15 mouse cellular contexts compared by ENCODE assay signal in genomic region chr19:36701366-36701765, GRCm38 (mm10). TPM values are rescaled to one million over a fixed set of nuclear protein-coding genes. Genes with fewer than 3 reads are reported as not detected.
DNase-seq lines count a peak whose midpoint lies in the region; ATAC-seq and TF ChIP-seq lines count a peak whose summit lies in the region.
"Had no signal": no experiment of that assay in that cellular context is flagged by ENCODE, and none has a peak within 500 bp of the region (broad histone marks: within the 10 kb centered on the region; RNA-seq: fewer than 3 reads in every experiment).

No protein-coding gene starts in this region.

- DNase-seq in embryonic facial prominence, embryonic 10.5 days (ENCODE audit: low spot score) = no peak
- no peak for DNase-seq in heart, postnatal 0 days (ENCODE audit: low spot score)
- DNase-seq in heart, postnatal 25 days (ENCODE audit: low spot score) = no peak
- no peak for DNase-seq in lung, postnatal 0 days (ENCODE audit: low spot score)
- DNase-seq in lung, adult 18-20 months = no peak
- DNase-seq in liver, embryonic 11.5 days (ENCODE audit: low spot score) = no peak
- DNase-seq: cerebellum, postnatal 14 days; kidney, postnatal 10 days; layer of hippocampus, postnatal 36 days; liver had no signal

- no peaks in the 10 kb centered on the region for H3K9me3 ChIP-seq in embryonic facial prominence, embryonic 13.5 days
- H3K9me3 ChIP-seq in embryonic facial prominence, embryonic 10.5 days = no peaks in the 10 kb centered on the region
- H3K9me3 ChIP-seq in heart, postnatal 0 days (replicated peaks; ENCODE audit: control insufficient read depth, low read length) = 0 out of 2 replicates have a peak, but pooled peaks cover 8% of the 10 kb centered on the region
- no peaks in the 10 kb centered on the region; the same call in 1 of the 2 replicates for H3K9me3 ChIP-seq in lung, postnatal 0 days (ENCODE audit: low read length)
- 0 out of 2 replicates have a peak, but pooled peaks cover 4% of the 10 kb centered on the region for H3K9me3 ChIP-seq in stomach, embryonic 15.5 days
- no peaks in the 10 kb centered on the region for H3K9me3 ChIP-seq in liver, embryonic 11.5 days (ENCODE audit: control insufficient read depth, low read length)

- intact Hi-C loops in heart, postnatal 25 days (cut with DNase I) = no loop called here

- 44% methylated on average over 3 of the region's 3 CpGs for WGBS in embryonic facial prominence, embryonic 13.5 days
- WGBS in embryonic facial prominence, embryonic 10.5 days = 82% methylated on average over 3 of the region's 3 CpGs
- WGBS in heart, postnatal 0 days = 67% methylated on average over 3 of the region's 3 CpGs
- WGBS in lung, postnatal 0 days = 48% methylated on average over 3 of the region's 3 CpGs
- WGBS in stomach, embryonic 15.5 days = 48% methylated on average over 3 of the region's 3 CpGs
- WGBS in liver, embryonic 11.5 days = 59% methylated on average over 3 of the region's 3 CpGs

- H3K4me2 ChIP-seq in embryonic facial prominence, embryonic 13.5 days = 0 out of 2 replicates have a peak overlapping the region, but pooled peaks have one; percentile 14
- no peak overlapping the region for H3K4me2 ChIP-seq in heart, postnatal 0 days (ENCODE audit: low read depth, low read length)
- no peak overlapping the region for H3K4me2 ChIP-seq in lung, postnatal 0 days (replicated peaks; ENCODE audit: low read depth, low read length)
- H3K4me2 ChIP-seq in stomach, embryonic 15.5 days = no peak overlapping the region
- no peak overlapping the region for H3K4me2 ChIP-seq in liver, embryonic 11.5 days
- H3K4me2 ChIP-seq: hindbrain, embryonic 14.5 days had no signal

- no peak overlapping the region for H3K4me3 ChIP-seq in embryonic facial prominence, embryonic 13.5 days
- H3K4me3 ChIP-seq in embryonic facial prominence, embryonic 10.5 days = no peak overlapping the region
- H3K4me3 ChIP-seq in heart, postnatal 0 days (ENCODE audit: low read depth, low read length) = no peak overlapping the region
- H3K4me3 ChIP-seq in lung, postnatal 0 days (ENCODE audit: low read depth, low read length) = no peak overlapping the region
- H3K4me3 ChIP-seq in stomach, embryonic 15.5 days (replicated peaks) = no peak overlapping the region
- no peak overlapping the region for H3K4me3 ChIP-seq in liver, embryonic 11.5 days (ENCODE audit: low read depth, low read length)
- H3K4me3 ChIP-seq: erythroblast, embryonic 14.5 days had no signal

- no peak for TF ChIP-seq CTCF in heart, postnatal 0 days (IDR thresholded peaks at IDR 0.05; ENCODE audit: low read depth)
- no peak for TF ChIP-seq CTCF in lung, postnatal 0 days (IDR thresholded peaks at IDR 0.05)

- H3K9ac ChIP-seq in embryonic facial prominence, embryonic 13.5 days = no peak overlapping the region
- 0 out of 2 replicates have a peak overlapping the region, but pooled peaks have one; percentile 11 for H3K9ac ChIP-seq in heart, postnatal 0 days (replicated peaks; ENCODE audit: low read depth, low read length)
- no peak overlapping the region for H3K9ac ChIP-seq in lung, postnatal 0 days (replicated peaks; ENCODE audit: low read depth)
- no peak overlapping the region for H3K9ac ChIP-seq in stomach, embryonic 15.5 days
- H3K9ac ChIP-seq in liver, embryonic 11.5 days (ENCODE audit: low read depth, low read length) = no peak overlapping the region
- H3K9ac ChIP-seq: hindbrain, embryonic 14.5 days had no signal

- H3K27ac ChIP-seq in embryonic facial prominence, embryonic 13.5 days = peak overlapping the region; percentile 71
- H3K27ac ChIP-seq in embryonic facial prominence, embryonic 10.5 days (replicated peaks) = no peak overlapping the region
- H3K27ac ChIP-seq in heart, postnatal 0 days (ENCODE audit: low read depth) = peak overlapping the region; percentile 65; the same call in 1 of the 2 replicates
- peak overlapping the region; percentile 66 for H3K27ac ChIP-seq in lung, postnatal 0 days (ENCODE audit: low read length)
- H3K27ac ChIP-seq in stomach, embryonic 15.5 days = peak overlapping the region; percentile 74
- no peak overlapping the region for H3K27ac ChIP-seq in liver, embryonic 11.5 days (ENCODE audit: low read depth, low read length)
- H3K27ac ChIP-seq: hindbrain, embryonic 14.5 days had no signal

- H3K27me3 ChIP-seq in embryonic facial prominence, embryonic 13.5 days = no peaks in the 10 kb centered on the region
- H3K27me3 ChIP-seq in embryonic facial prominence, embryonic 10.5 days (replicated peaks; ENCODE audit: low read depth, poor library complexity, severe bottlenecking) = no peaks in the 10 kb centered on the region
- no peaks in the 10 kb centered on the region for H3K27me3 ChIP-seq in heart, postnatal 0 days (ENCODE audit: control insufficient read depth, insufficient read depth, low read length)
- no peaks in the 10 kb centered on the region for H3K27me3 ChIP-seq in lung, postnatal 0 days (replicated peaks; ENCODE audit: insufficient read depth, low read length)
- H3K27me3 ChIP-seq in stomach, embryonic 15.5 days (replicated peaks) = no peaks in the 10 kb centered on the region
- no peaks in the 10 kb centered on the region for H3K27me3 ChIP-seq in liver, embryonic 11.5 days (replicated peaks; ENCODE audit: control insufficient read depth, insufficient read depth, low read length)

- H3K4me1 ChIP-seq in embryonic facial prominence, embryonic 13.5 days = peaks cover 40% of the 10 kb centered on the region
- H3K4me1 ChIP-seq in embryonic facial prominence, embryonic 10.5 days = peaks cover 28% of the 10 kb centered on the region
- H3K4me1 ChIP-seq in heart, postnatal 0 days (ENCODE audit: control insufficient read depth, insufficient read depth) = peaks cover 49% of the 10 kb centered on the region
- peaks cover 25% of the 10 kb centered on the region; the same call in 1 of the 2 replicates for H3K4me1 ChIP-seq in lung, postnatal 0 days (ENCODE audit: insufficient read depth, low read depth, low read length)
- peaks cover 31% of the 10 kb centered on the region for H3K4me1 ChIP-seq in stomach, embryonic 15.5 days
- 0 out of 2 replicates have a peak, but pooled peaks cover 3% of the 10 kb centered on the region for H3K4me1 ChIP-seq in liver, embryonic 11.5 days (replicated peaks; ENCODE audit: control insufficient read depth, insufficient read depth, low read length)

- H3K36me3 ChIP-seq in embryonic facial prominence, embryonic 13.5 days = no peaks in the 10 kb centered on the region
- no peaks in the 10 kb centered on the region for H3K36me3 ChIP-seq in embryonic facial prominence, embryonic 10.5 days (replicated peaks)
- no peaks in the 10 kb centered on the region for H3K36me3 ChIP-seq in heart, postnatal 0 days (replicated peaks; ENCODE audit: control insufficient read depth, insufficient read depth, low read length)
- no peaks in the 10 kb centered on the region for H3K36me3 ChIP-seq in lung, postnatal 0 days (ENCODE audit: insufficient read depth, low read length)
- no peaks in the 10 kb centered on the region for H3K36me3 ChIP-seq in stomach, embryonic 15.5 days
- H3K36me3 ChIP-seq in liver, embryonic 11.5 days (ENCODE audit: control insufficient read depth, insufficient read depth, low read length) = no peaks in the 10 kb centered on the region

- ATAC-seq in embryonic facial prominence, embryonic 13.5 days (ENCODE audit: insufficient number of reproducible peaks, insufficient read depth, low FRiP score, low TSS enrichment, low read depth) = no peak
- ATAC-seq in heart, postnatal 0 days (ENCODE audit: insufficient read depth, low read depth) = no peak
- ATAC-seq in lung, postnatal 0 days = no peak
- no peak for ATAC-seq in stomach, embryonic 15.5 days (ENCODE audit: insufficient read depth, low FRiP score, low read depth)
- ATAC-seq in liver, embryonic 11.5 days (replicated peaks; ENCODE audit: low FRiP score) = no peak

- no peak for TF ChIP-seq EP300 in heart, postnatal 0 days (IDR thresholded peaks at IDR 0.05; ENCODE audit: low read depth)
- no peak for TF ChIP-seq EP300 in lung, postnatal 0 days (IDR thresholded peaks at IDR 0.05)

RNA-seq across cellular contexts. Expression of gene Ppp1r3c, which starts 35.1 kb away (rescaled TPM):
- polyA plus RNA-seq in embryonic facial prominence, embryonic 13.5 days (2015; fragmentation: Nextera tagmentation; extraction: Ambion mirVana) = 9.3 and 9.9 TPM in 2 replicates
- polyA plus RNA-seq in embryonic facial prominence, embryonic 10.5 days (2016; fragmentation: Nextera tagmentation; extraction: Ambion mirVana) = 1.8 and 2.2 TPM in 2 replicates
- 35.1 and 56.9 TPM in 2 replicates for total RNA-seq in heart, postnatal 0 days (2014; rRNA removed; ENCODE audit: low replicate concordance)
- polyA plus RNA-seq in heart, postnatal 0 days (2015; fragmentation: Nextera tagmentation; extraction: Ambion mirVana) = 39.0 and 44.6 TPM in 2 replicates
- 100 to 1,000 TPM in 1 of 2 experiments, 10 to 100 TPM in 1; 94.9 to 102 TPM for total RNA-seq in heart, postnatal 25 days (2021)
- 39.4 and 51.4 TPM in 2 replicates for polyA plus RNA-seq in lung, postnatal 0 days (2015; fragmentation: Nextera tagmentation; extraction: Ambion mirVana)
- 20.8 and 22.0 TPM in 2 replicates for polyA plus RNA-seq in stomach, embryonic 15.5 days (2015; fragmentation: Nextera tagmentation; extraction: Ambion mirVana)
- polyA plus RNA-seq in liver, embryonic 11.5 days (2014; fragmentation: Nextera tagmentation; extraction: Ambion mirVana) = 2.1 and 2.9 TPM in 2 replicates
- total RNA-seq: megakaryocyte, adult 5-6 weeks had no signal
- polyA plus RNA-seq: erythroblast, embryonic 14.5 days had no signal

Comparison
In these comparisons a context has a peak if more than half of its experiments do, and no peak if none do; other contexts are left out.
1. H3K27ac ChIP-seq: peak in embryonic facial prominence, embryonic 13.5 days (single experiment), heart, postnatal 0 days (single experiment), lung, postnatal 0 days (single experiment) and stomach, embryonic 15.5 days (single experiment); none in embryonic facial prominence, embryonic 10.5 days (single experiment) and liver, embryonic 11.5 days (single experiment).